Mouse (Mus musculus) CD4-positive, CD25-positive, alpha-beta regulatory T cell (primary cell): ENCODE data around the gene Ccdc160. TPM values are rescaled to one million over a fixed set of nuclear protein-coding genes. Genes with fewer than 3 reads are reported as not detected.

Experiments
- polyA plus RNA-seq: library from polyadenylated mRNA; unstranded; fragments of 100-300 nt; shearing (Covaris generic); gene quantifications from one replicate; pipeline ENCODE4 v1.2.1, GENCODE M21; 2017

Ccdc160 gene
- polyA plus RNA-seq, result not detected

GRCm38 (mm10) chrX:52790980-52791593 lies at the start of gene Ccdc160:
Gene Ccdc160, plus strand, starts transcription at chrX:52791200.

Other genes with a start within 250 kb of the Ccdc160 start
- gene Gpc3, start 177.2 kb upstream of the Ccdc160 start, polyA plus RNA-seq, result not detected
- gene Phf6, start 121.1 kb downstream of the Ccdc160 start, polyA plus RNA-seq, result 41.1 TPM
- gene Hprt, start 196.9 kb downstream of the Ccdc160 start, polyA plus RNA-seq, result 223 TPM